Mouse (Mus musculus): Measurements from ENCODE around the gene Pelo.

DNA sequence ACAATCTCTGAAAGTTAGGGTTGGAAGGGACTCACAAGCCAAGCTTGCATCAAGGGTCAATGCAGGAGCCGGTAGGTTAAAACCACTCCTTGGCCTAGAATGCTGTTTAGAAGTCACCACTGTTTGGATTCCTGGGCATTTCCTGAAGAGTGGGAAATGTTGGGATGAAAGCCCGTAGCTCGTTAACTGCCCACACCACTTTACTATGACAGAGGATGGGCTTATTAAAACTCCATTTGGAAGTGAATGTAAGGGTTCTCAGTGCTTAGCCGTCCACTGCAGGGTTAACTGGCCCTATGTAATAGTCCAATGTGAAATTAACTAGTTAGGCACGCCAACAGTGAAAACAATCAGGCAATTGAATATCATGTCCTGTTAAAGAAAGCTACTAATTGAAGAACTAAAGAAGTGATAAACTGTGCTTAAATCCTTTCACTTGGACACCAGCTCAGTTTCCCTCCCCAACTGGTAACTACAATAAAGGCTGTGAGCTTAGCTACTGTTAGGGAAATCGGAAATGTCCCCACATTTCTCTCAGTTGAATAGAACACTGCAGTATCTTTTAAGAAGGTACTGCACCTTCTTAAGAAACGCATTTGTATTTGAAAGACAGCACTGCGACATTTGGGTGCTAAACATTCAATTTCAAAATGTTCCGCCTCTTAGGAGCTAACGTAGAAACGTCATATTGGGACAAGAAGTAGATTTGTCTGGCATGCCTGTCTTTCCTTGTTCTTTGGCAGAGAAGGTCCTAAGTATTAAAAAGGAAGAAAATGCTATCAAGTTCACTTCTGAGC, 10.6 kb upstream of the Pelo start:
- no peak for TF ChIP-seq POLR2A (IDR thresholded peaks at IDR 0.05; ENCODE audit: insufficient read depth, low read depth, low read length)
- TF ChIP-seq CTCF (IDR thresholded peaks at IDR 0.05; ENCODE audit: insufficient read depth, low read depth, low read length), result no peak
